Mouse (Mus musculus) embryonic fibroblast, embryonic 13.5 days (primary cell): ENCODE data around the gene Kdm4b.

ENCODE experiments used
- CTCF ChIP-seq: IDR thresholded peaks from 2 replicates; pipeline ENCODE4 v1.5.1; 2011; ENCODE audit warnings: mild to moderate bottlenecking, control low read depth, low read length, moderate library complexity, borderline replicate concordance; ENCODE audit not compliant: insufficient read depth
- POLR2A ChIP-seq: IDR thresholded peaks from 2 replicates; pipeline ENCODE4 v1.6.1; 2011; ENCODE audit warnings: low read depth, mild to moderate bottlenecking, control low read depth, low read length, moderate library complexity

DNA sequence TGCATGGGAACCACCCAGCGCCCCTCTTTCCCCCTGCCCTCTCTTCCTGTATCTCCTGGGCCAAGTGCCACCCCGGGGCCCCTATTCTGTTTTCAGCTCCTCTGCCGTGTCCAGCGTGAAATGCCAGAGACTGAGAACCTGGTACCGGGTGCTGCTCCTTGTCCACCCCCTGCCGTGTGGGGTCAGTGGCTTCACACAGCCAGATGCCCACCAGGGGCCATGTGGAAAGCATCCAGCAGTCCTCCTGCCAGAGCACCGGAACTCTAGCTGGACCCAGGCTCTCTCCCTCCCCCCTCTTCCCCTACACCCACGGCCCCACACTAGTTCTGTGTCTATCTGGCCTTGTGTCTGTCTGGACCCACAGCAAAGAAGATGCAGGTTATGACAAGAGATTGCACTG, 81.5 kb downstream of the Kdm4b start:
- TF ChIP-seq POLR2A (no peak), CTCF (no peak)
